ENCODE assay signal across 8 mouse cellular contexts in the genomic region with DNA sequence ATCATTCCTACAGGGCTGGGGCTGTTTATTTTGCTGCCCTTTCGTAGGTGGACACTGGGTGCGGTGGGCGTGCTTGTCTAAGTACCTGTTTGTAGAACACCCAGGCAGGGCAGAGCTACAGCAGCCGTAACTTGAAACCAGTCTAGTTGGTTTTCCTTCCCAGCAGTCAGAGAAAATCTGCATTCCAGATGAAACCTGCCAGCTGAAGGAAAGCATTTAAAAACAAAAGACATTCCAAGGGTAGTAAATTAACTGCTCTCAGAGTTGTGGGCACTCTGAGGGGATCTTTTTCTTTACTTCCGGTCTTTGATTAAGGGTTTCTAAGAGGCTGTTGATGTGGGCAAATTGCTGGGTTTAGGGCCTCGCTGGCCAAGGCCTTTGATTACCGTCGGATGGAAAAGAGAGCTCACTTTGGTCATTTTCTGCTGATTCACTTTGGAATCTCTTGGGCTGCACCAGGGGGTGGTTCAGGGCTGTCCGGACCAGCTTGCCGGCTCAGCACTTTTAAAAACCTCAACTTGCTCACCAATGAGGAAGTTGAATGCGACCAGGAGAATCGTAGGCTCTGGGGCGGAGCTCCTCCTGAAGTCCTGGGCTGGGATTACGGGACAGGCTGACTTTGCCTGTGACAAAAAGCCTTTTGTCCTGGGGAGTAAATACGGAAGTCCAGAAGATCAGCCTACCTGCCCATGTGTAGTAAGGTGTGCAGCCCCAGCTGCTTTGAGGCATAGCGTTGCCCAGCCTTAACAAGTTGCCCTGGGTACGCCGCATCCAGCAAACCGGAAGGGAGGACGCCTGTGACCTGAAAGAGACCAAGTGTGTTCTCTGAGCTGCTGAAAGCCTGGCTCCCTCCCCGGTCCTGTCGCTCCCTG.
DNase-seq lines count a peak whose midpoint lies in the region; ATAC-seq lines count a peak whose summit lies in the region.

No protein-coding gene starts in this region.

- ATAC-seq in forebrain, embryonic 16.5 days: no peak
- no peak for ATAC-seq in hindbrain, embryonic 13.5 days (ENCODE audit: low FRiP score)
- peak; percentile 49 for ATAC-seq in limb, embryonic 15.5 days (ENCODE audit: insufficient number of reproducible peaks, low FRiP score, low TSS enrichment, low read depth)
- no peak for ATAC-seq in midbrain, embryonic 15.5 days (replicated peaks)

- WGBS in forebrain, embryonic 16.5 days: 12% methylated on average over 22 of the region's 22 CpGs
- 24% methylated on average over 22 of the region's 22 CpGs for WGBS in hindbrain, embryonic 13.5 days
- WGBS in limb, embryonic 15.5 days: 4% methylated on average over 22 of the region's 22 CpGs
- WGBS in midbrain, embryonic 15.5 days: 20% methylated on average over 22 of the region's 22 CpGs

- no peak overlapping the region for H3K9ac ChIP-seq in forebrain, embryonic 16.5 days (replicated peaks; ENCODE audit: low read depth, low read length)
- peak overlapping the region; percentile 24; the same call in 1 of the 2 replicates for H3K9ac ChIP-seq in hindbrain, embryonic 13.5 days
- 0 out of 2 replicates have a peak overlapping the region, but pooled peaks have one; percentile 21 for H3K9ac ChIP-seq in limb, embryonic 15.5 days
- H3K9ac ChIP-seq in midbrain, embryonic 15.5 days: no peak overlapping the region

- 0 out of 2 replicates have a peak, but pooled peaks cover 3% of the 10 kb centered on the region for H3K27me3 ChIP-seq in forebrain, embryonic 16.5 days (replicated peaks; ENCODE audit: control insufficient read depth, insufficient read depth, low read length)
- peaks cover 24% of the 10 kb centered on the region for H3K27me3 ChIP-seq in hindbrain, embryonic 13.5 days
- H3K27me3 ChIP-seq in limb, embryonic 15.5 days: no peaks in the 10 kb centered on the region
- no peaks in the 10 kb centered on the region for H3K27me3 ChIP-seq in midbrain, embryonic 15.5 days (replicated peaks)

- no peak overlapping the region for H3K27ac ChIP-seq in forebrain, embryonic 16.5 days (ENCODE audit: low read length)
- H3K27ac ChIP-seq in hindbrain, embryonic 13.5 days: no peak overlapping the region
- peak overlapping the region; percentile 76 for H3K27ac ChIP-seq in limb, embryonic 15.5 days
- H3K27ac ChIP-seq in midbrain, embryonic 15.5 days: no peak overlapping the region

- no peak overlapping the region for H3K4me3 ChIP-seq in forebrain, embryonic 16.5 days (replicated peaks; ENCODE audit: low read length)
- peak overlapping the region; percentile 9; the same call in 1 of the 2 replicates for H3K4me3 ChIP-seq in hindbrain, embryonic 13.5 days
- peak overlapping the region; percentile 39 for H3K4me3 ChIP-seq in limb, embryonic 15.5 days
- H3K4me3 ChIP-seq in midbrain, embryonic 15.5 days: no peak overlapping the region

- peak overlapping the region; percentile 30 for H3K4me2 ChIP-seq in forebrain, embryonic 16.5 days (ENCODE audit: low read length)
- H3K4me2 ChIP-seq in hindbrain, embryonic 13.5 days: peak overlapping the region; percentile 48
- peak overlapping the region; percentile 62 for H3K4me2 ChIP-seq in limb, embryonic 15.5 days
- H3K4me2 ChIP-seq in midbrain, embryonic 15.5 days: peak overlapping the region; percentile 38

- H3K4me1 ChIP-seq in forebrain, embryonic 16.5 days (replicated peaks; ENCODE audit: control insufficient read depth, insufficient read depth, low read length): 0 out of 2 replicates have a peak, but pooled peaks cover 4% of the 10 kb centered on the region
- H3K4me1 ChIP-seq in hindbrain, embryonic 13.5 days (replicated peaks): peaks cover 7% of the 10 kb centered on the region
- H3K4me1 ChIP-seq in limb, embryonic 15.5 days: peaks cover 16% of the 10 kb centered on the region
- H3K4me1 ChIP-seq in midbrain, embryonic 15.5 days: no peaks in the 10 kb centered on the region

- H3K9me3 ChIP-seq in forebrain, embryonic 16.5 days (ENCODE audit: control insufficient read depth, low read length): no peaks in the 10 kb centered on the region
- no peaks in the 10 kb centered on the region for H3K9me3 ChIP-seq in hindbrain, embryonic 13.5 days
- no peaks in the 10 kb centered on the region for H3K9me3 ChIP-seq in limb, embryonic 15.5 days
- no peaks in the 10 kb centered on the region for H3K9me3 ChIP-seq in midbrain, embryonic 15.5 days

- peak; percentile 57 to 60 for DNase-seq in B cell, adult 2 months
- peak; percentile 35 for DNase-seq in adrenal gland, postnatal 10 days
- DNase-seq in urinary bladder, postnatal 14 days (ENCODE audit: low spot score): peak; percentile 65
- DNase-seq in left cerebral cortex, adult 18-20 months (ENCODE audit: low spot score in 2 of 2): no peak

- no peaks in the 10 kb centered on the region for H3K36me3 ChIP-seq in forebrain, embryonic 16.5 days (ENCODE audit: control insufficient read depth, insufficient read depth)
- no peaks in the 10 kb centered on the region for H3K36me3 ChIP-seq in hindbrain, embryonic 13.5 days
- H3K36me3 ChIP-seq in limb, embryonic 15.5 days: no peaks in the 10 kb centered on the region
- no peaks in the 10 kb centered on the region for H3K36me3 ChIP-seq in midbrain, embryonic 15.5 days (replicated peaks)

Comparison
In these comparisons a context has a peak if more than half of its experiments do, and no peak if none do; other contexts are left out.
1. DNase-seq: peak in B cell, adult 2 months (2 of 2), adrenal gland, postnatal 10 days (single experiment) and urinary bladder, postnatal 14 days (single experiment); none in left cerebral cortex, adult 18-20 months (0 of 2).
2. H3K4me3 ChIP-seq: peak in hindbrain, embryonic 13.5 days (single experiment) and limb, embryonic 15.5 days (single experiment); none in forebrain, embryonic 16.5 days (single experiment) and midbrain, embryonic 15.5 days (single experiment).
3. H3K9ac ChIP-seq: peak in hindbrain, embryonic 13.5 days (single experiment) and limb, embryonic 15.5 days (single experiment); none in forebrain, embryonic 16.5 days (single experiment) and midbrain, embryonic 15.5 days (single experiment).
4. Peak in every context shown above with its lines, with median percentiles within 50 percentile points of each other: H3K4me2 ChIP-seq.